In the genomic region with DNA sequence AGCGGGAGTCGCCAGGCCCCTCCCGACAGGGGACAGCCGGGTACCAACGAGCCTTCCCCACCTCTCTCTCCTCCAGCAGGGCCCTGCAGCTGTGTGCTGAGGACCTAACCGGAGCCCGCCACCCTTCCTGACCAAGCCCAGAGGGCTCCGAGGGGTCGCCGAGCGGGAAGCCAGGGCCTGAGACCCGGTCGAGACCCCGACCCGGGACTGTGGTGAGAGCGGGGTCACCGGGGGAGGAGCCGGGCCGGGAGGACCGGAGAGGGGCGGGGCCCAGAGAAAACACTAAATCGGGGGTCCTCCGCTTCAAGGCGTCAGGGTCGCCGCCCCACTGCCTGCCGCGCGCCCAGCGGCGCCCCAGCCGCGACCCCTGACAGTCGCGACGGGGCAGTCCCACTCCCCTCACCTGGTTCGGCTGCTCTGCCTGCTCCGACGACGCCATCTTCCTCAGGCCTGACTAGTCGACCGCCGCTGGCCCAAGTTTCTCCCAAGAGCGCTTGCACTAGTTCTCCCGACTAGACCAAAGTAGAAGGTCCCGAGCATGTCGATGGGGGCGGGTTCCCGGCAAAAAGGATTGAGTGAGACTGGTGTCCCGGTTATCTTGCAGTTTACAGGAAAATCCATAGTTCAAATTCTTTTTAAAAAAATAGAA, we compare ENCODE assay signal across 8 mouse cellular contexts. TPM values are rescaled to one million over a fixed set of nuclear protein-coding genes. Genes with fewer than 3 reads are reported as not detected.
DNase-seq lines count a peak whose midpoint lies in the region; ATAC-seq lines count a peak whose summit lies in the region.

Pex14 (minus strand) TSS at position 508 of the 649 bp plus-strand sequence.

- no peaks in the 10 kb centered on the region for H3K27me3 ChIP-seq in hindbrain, embryonic 13.5 days

- no peaks in the 10 kb centered on the region for H3K9me3 ChIP-seq in hindbrain, embryonic 13.5 days

- H3K27ac ChIP-seq in hindbrain, embryonic 13.5 days: peak within 1 kb of the TSS; percentile 67

- ATAC-seq in hindbrain, embryonic 13.5 days (ENCODE audit: low FRiP score): peak; percentile 81

- peak within 1 kb of the TSS; percentile 98 for H3K4me2 ChIP-seq in hindbrain, embryonic 13.5 days

- peaks cover 17% of the 10 kb centered on the region for H3K4me1 ChIP-seq in hindbrain, embryonic 13.5 days (replicated peaks)

- under 1% methylated on average over 50 of the region's 50 CpGs for WGBS in hindbrain, embryonic 13.5 days

- H3K4me3 ChIP-seq in hindbrain, embryonic 13.5 days: peak within 1 kb of the TSS; percentile 98

- peak within 1 kb of the TSS; percentile 93 for H3K9ac ChIP-seq in hindbrain, embryonic 13.5 days

- peak; percentile 89 for DNase-seq in NIH3T3 (ENCODE audit: low read depth)
- peak; percentile 91 to 95 for DNase-seq in cerebellum, postnatal 10 days
- peak; percentile 84 to 86 for DNase-seq in frontal cortex, postnatal 14 days (ENCODE audit: low spot score in 2 of 2)
- peak; percentile 80 to 89 for DNase-seq in layer of hippocampus, postnatal 25 days (ENCODE audit: extremely low spot score in 1 of 2, low spot score in 1 of 2)
- DNase-seq in lung, postnatal 25 days (ENCODE audit: low spot score): peak; percentile 92
- peak; percentile 92 for DNase-seq in retina, embryonic 14.5 days (ENCODE audit: low spot score)
- peak; percentile 89 for DNase-seq in thymus, postnatal 4 days

- H3K36me3 ChIP-seq in hindbrain, embryonic 13.5 days: no peaks in the 10 kb centered on the region

RNA-seq across cellular contexts. Expression of gene Pex14, which starts in this region (rescaled TPM):
- polyA plus RNA-seq in hindbrain, embryonic 13.5 days (2015; fragmentation: Nextera tagmentation; extraction: Ambion mirVana): 52.6 and 57.7 TPM in 2 replicates
- total RNA-seq in layer of hippocampus, postnatal 25 days (2021): 10 to 100 TPM; 44.8 to 45.0 TPM

Comparison
In these comparisons a context has a peak if more than half of its experiments do, and no peak if none do; other contexts are left out.
1. Peak in every context shown above with its lines: DNase-seq, ATAC-seq, H3K4me3 ChIP-seq and H3K27ac ChIP-seq.